Mouse (Mus musculus): ENCODE data around the gene R3hdm2. TPM values are rescaled to one million over a fixed set of nuclear protein-coding genes. Genes with fewer than 3 reads are reported as not detected.

Gene R3hdm2
- polyA plus RNA-seq, 1 experiment from 2014 or later = 36.1 TPM

DNA sequence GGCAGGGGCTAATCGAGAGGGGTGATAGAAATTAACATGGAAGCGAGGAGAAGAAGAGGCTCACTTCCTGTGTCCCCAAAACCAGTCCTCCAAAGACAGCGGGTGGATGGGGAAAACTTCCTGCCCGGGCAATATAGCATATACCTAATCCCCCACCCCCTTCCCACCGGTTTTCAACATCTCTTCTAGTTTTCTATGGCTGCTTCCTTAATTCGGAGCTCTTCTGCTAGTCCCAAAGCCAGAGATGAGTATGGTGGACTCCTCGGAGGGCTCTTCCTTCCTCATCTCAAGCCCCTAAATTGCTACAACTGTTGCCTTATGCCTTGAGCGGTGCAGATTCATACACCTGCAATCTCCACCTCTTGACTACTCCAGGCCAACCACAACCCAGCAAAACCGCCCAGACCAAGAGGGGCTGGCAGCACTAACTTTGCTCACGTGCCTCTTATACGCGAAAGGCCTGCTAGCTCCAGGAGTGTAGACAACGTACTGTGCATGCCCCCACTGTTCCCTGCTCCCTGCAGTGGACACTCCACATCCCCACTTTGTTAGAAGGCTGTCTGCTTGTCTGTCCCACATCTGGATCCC is 134.1 kb downstream of the R3hdm2 start:
- 7% methylated on average over 13 of the region's 13 CpGs for WGBS

DNA sequence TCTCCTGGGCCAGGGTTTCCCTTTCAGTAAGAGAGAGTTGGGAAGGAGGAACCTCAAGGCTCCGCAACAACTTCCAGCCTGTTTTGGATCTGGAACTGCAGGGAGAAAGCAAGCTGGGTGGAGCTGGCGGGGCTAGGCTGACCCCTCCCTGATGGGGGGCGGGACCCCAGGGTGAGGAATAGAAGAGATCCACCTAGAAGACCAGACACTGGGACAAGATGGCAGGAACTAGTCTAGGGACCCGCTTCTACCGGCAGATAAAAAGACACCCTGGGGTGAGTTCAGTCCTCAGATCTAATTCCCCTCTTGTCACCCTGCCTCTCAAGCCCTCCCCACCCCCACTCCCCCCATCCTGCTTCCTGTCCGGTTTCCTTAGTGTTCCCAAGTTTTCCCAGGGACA is 134.6 kb downstream of the R3hdm2 start, which contains the start of gene Ndufa4l2:
TSS of gene Ndufa4l2 (plus strand) at position 204 of the 400 bp plus-strand sequence.
- peaks cover 43% of the 10 kb centered on the region for H3K27me3 ChIP-seq (ENCODE audit: control insufficient read depth, insufficient read depth, low read length)
- H3K27ac ChIP-seq (replicated peaks; ENCODE audit: low read depth, low read length) = no peak within 1 kb of the TSS
- H3K4me1 ChIP-seq (ENCODE audit: control insufficient read depth, insufficient read depth, low read length) = peaks cover 33% of the 10 kb centered on the region
- WGBS = 7% methylated on average over 6 of the region's 6 CpGs
- ATAC-seq (replicated peaks; ENCODE audit: insufficient number of reproducible peaks, low FRiP score, low TSS enrichment, low read depth) = no peak
- no peak for DNase-seq (ENCODE audit: low spot score)
- H3K9me3 ChIP-seq (replicated peaks; ENCODE audit: control insufficient read depth, low read length) = no peaks in the 10 kb centered on the region
- no peak within 1 kb of the TSS for H3K9ac ChIP-seq (replicated peaks; ENCODE audit: low read length)
- no peak within 1 kb of the TSS for H3K4me3 ChIP-seq (ENCODE audit: low read depth, low read length)
- peak within 1 kb of the TSS; percentile 38; the same call in 1 of the 2 replicates for H3K4me2 ChIP-seq (ENCODE audit: low read depth, low read length)
- no peaks in the 10 kb centered on the region; the same call in 1 of the 2 replicates for H3K36me3 ChIP-seq (replicated peaks; ENCODE audit: control insufficient read depth, insufficient read depth, low read depth, low read length)

More for the DNA sequence above, 134.1 kb downstream of the R3hdm2 start:
- Histone ChIP-seq H3K27ac (replicated peaks; ENCODE audit: low read depth, low read length) (no peak overlapping the region), H3K4me3 (ENCODE audit: low read depth, low read length) (no peak overlapping the region), H3K9ac (replicated peaks; ENCODE audit: low read length) (no peak overlapping the region), H3K36me3 (replicated peaks; ENCODE audit: control insufficient read depth, insufficient read depth, low read depth, low read length) (no peaks in the 10 kb centered on the region; the same call in 1 of the 2 replicates), H3K4me1 (ENCODE audit: control insufficient read depth, insufficient read depth, low read length) (peaks cover 38% of the 10 kb centered on the region), H3K4me2 (ENCODE audit: low read depth, low read length) (no peak overlapping the region; the same call in 1 of the 2 replicates), H3K9me3 (replicated peaks; ENCODE audit: control insufficient read depth, low read length) (no peaks in the 10 kb centered on the region), H3K27me3 (ENCODE audit: control insufficient read depth, insufficient read depth, low read length) (peaks cover 48% of the 10 kb centered on the region)
- ATAC-seq (replicated peaks; ENCODE audit: insufficient number of reproducible peaks, low FRiP score, low TSS enrichment, low read depth) = no peak
- DNase-seq (ENCODE audit: low spot score) = no peak

DNA sequence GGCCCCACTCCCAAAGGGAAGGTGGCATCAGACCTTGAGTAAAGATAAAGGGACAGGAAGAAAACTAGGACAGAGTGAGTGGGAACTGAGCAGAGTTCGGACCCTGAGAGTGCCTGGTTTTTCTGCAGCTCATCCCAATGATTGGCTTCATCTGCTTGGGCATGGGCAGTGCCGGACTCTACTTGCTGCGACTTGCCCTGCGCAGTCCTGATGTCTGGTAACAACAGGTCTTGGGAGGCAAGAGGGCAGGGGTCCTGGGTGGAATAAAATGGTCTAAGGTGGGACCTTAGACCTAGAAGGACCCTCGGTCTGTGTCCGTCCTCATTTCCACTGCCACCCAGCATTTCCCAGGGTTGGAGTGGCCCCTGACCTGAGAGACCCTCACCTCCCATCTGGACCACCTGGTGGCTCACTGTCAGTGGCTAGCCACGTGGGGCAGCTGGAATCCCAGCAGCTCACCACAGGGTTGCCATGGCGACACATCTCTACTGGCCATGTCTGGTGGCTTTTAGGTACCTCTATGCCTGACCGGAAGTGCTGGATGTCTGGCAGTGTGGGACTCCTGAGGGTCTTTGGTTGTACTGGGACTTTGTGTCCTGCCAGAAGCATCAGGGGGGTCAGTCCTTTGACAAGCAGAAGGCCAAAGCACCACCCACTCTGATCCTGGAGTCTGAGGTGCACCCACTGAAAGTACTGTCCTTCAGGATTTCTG is 135.3 kb downstream of the R3hdm2 start:
- Histone ChIP-seq H3K36me3 (replicated peaks; ENCODE audit: control insufficient read depth, insufficient read depth, low read depth, low read length) (no peaks in the 10 kb centered on the region; the same call in 1 of the 2 replicates), H3K4me3 (ENCODE audit: low read depth, low read length) (no peak overlapping the region), H3K27ac (replicated peaks; ENCODE audit: low read depth, low read length) (no peak overlapping the region), H3K27me3 (ENCODE audit: control insufficient read depth, insufficient read depth, low read length) (peaks cover 41% of the 10 kb centered on the region), H3K9me3 (replicated peaks; ENCODE audit: control insufficient read depth, low read length) (no peaks in the 10 kb centered on the region), H3K4me2 (ENCODE audit: low read depth, low read length) (no peak overlapping the region), H3K9ac (replicated peaks; ENCODE audit: low read length) (no peak overlapping the region), H3K4me1 (ENCODE audit: control insufficient read depth, insufficient read depth, low read length) (peaks cover 32% of the 10 kb centered on the region)
- ATAC-seq (replicated peaks; ENCODE audit: insufficient number of reproducible peaks, low FRiP score, low TSS enrichment, low read depth) = no peak
- DNase-seq (ENCODE audit: low spot score) = no peak
- WGBS = 29% methylated on average over 9 of the region's 9 CpGs

DNA sequence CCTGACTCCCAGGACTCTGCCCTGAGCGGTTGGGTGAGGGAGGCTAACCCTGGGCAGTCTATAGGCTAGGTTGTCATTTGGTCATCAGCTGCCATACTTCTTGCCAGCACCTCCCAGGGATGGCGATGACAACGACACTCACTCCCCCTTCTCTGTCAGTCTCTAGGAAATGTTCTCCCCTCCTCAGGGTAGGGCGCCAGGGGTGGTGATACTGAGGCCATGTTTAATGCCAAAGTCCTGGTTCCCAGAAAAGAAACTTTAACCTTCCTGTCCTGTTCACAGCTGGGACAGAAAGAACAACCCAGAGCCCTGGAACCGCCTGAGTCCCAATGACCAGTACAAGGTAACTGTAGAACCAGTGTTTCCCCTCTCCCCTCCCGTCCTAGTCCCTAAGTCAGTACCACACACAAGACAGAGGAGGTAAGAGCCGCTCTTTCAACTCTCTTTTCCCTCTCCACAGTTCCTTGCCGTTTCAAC is 135.9 kb downstream of the R3hdm2 start:
- DNase-seq (ENCODE audit: low spot score) (no peak), ATAC-seq (replicated peaks; ENCODE audit: insufficient number of reproducible peaks, low FRiP score, low TSS enrichment, low read depth) (no peak)
- no peak overlapping the region; the same call in 1 of the 2 replicates for H3K4me3 ChIP-seq (ENCODE audit: low read depth, low read length)
- no peaks in the 10 kb centered on the region for H3K9me3 ChIP-seq (replicated peaks; ENCODE audit: control insufficient read depth, low read length)
- 17% methylated on average over 8 of the region's 8 CpGs for WGBS
- H3K9ac ChIP-seq (replicated peaks; ENCODE audit: low read length) = no peak overlapping the region; the same call in 1 of the 2 replicates
- H3K4me2 ChIP-seq (ENCODE audit: low read depth, low read length) = peak overlapping the region; percentile 36; the same call in 1 of the 2 replicates
- H3K36me3 ChIP-seq (replicated peaks; ENCODE audit: control insufficient read depth, insufficient read depth, low read depth, low read length) = no peaks in the 10 kb centered on the region; the same call in 1 of the 2 replicates
- peaks cover 32% of the 10 kb centered on the region for H3K4me1 ChIP-seq (ENCODE audit: control insufficient read depth, insufficient read depth, low read length)
- no peak overlapping the region for H3K27ac ChIP-seq (replicated peaks; ENCODE audit: low read depth, low read length)
- H3K27me3 ChIP-seq (ENCODE audit: control insufficient read depth, insufficient read depth, low read length) = peaks cover 37% of the 10 kb centered on the region

DNA sequence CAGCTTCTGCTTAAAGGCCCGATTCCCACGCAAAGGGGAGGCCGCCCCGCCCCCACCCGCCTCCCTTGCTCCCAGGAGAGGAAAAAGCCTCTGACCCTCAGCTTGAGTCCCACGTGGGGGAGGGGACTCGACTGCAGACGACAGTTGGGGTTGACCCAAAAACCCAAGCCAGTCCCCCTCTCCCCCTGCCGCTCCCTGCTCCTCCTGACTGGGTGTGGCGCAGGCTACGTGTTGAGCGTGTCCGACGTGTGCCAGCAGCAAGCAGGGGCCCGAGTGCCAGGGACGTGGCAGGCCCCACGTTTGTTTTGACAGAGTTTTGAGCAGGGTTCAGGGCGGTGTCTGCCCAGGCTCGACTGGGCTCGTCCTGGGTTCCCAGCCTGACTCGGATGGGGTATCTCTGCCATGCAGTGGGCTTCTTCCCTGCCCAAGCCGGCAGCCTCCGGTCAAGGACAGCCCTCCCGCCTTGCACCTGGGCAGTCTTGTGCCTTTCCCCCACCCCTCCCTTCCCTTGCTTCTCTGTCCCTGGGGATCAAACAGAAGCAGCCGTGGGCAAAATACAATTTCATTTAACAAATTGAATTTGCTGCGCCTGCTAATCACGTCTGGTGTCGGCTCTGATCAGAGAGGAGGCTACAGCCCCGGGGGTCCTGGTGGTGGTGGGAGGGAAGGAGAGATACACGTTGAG is 136.6 kb downstream of the R3hdm2 start:
- ATAC-seq (replicated peaks; ENCODE audit: insufficient number of reproducible peaks, low FRiP score, low TSS enrichment, low read depth) (no peak), DNase-seq (ENCODE audit: low spot score) (no peak)
- Histone ChIP-seq H3K4me3 (ENCODE audit: low read depth, low read length) (peak overlapping the region; percentile 25), H3K27me3 (ENCODE audit: control insufficient read depth, insufficient read depth, low read length) (peaks cover 34% of the 10 kb centered on the region), H3K9ac (replicated peaks; ENCODE audit: low read length) (peak overlapping the region; percentile 40; the same call in 1 of the 2 replicates), H3K4me2 (ENCODE audit: low read depth, low read length) (peak overlapping the region; percentile 36), H3K36me3 (replicated peaks; ENCODE audit: control insufficient read depth, insufficient read depth, low read depth, low read length) (no peaks in the 10 kb centered on the region; the same call in 1 of the 2 replicates), H3K4me1 (ENCODE audit: control insufficient read depth, insufficient read depth, low read length) (peaks cover 31% of the 10 kb centered on the region), H3K9me3 (replicated peaks; ENCODE audit: control insufficient read depth, low read length) (no peaks in the 10 kb centered on the region), H3K27ac (replicated peaks; ENCODE audit: low read depth, low read length) (no peak overlapping the region)
- WGBS = 7% methylated on average over 29 of the region's 30 CpGs

DNA sequence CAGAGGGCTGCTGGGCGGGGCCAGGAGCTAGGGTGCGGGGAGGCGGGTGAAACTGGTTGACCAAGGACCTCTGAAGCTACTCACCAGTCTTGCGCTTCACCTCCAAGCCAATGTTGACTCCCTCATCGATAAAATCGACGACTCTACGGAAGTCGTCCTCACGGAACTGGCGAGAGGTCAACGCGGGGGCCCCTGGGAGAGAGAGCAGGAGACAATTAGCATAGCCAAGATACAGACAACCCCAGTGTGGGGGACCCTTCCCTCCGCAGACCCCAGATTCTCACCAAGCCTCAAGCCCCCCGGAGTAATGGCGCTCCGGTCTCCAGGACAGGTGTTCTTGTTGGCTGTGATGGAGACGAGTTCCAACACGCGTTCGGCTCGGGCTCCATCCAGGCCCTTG is 137.8 kb downstream of the R3hdm2 start:
- peaks cover 29% of the 10 kb centered on the region for H3K4me1 ChIP-seq (ENCODE audit: control insufficient read depth, insufficient read depth, low read length)
- H3K4me2 ChIP-seq (ENCODE audit: low read depth, low read length) = no peak overlapping the region
- H3K27ac ChIP-seq (replicated peaks; ENCODE audit: low read depth, low read length) = no peak overlapping the region
- H3K27me3 ChIP-seq (ENCODE audit: control insufficient read depth, insufficient read depth, low read length) = peaks cover 29% of the 10 kb centered on the region
- 91% methylated on average over 22 of the region's 22 CpGs for WGBS
- H3K36me3 ChIP-seq (replicated peaks; ENCODE audit: control insufficient read depth, insufficient read depth, low read depth, low read length) = no peaks in the 10 kb centered on the region; the same call in 1 of the 2 replicates
- H3K9ac ChIP-seq (replicated peaks; ENCODE audit: low read length) = no peak overlapping the region
- ATAC-seq (replicated peaks; ENCODE audit: insufficient number of reproducible peaks, low FRiP score, low TSS enrichment, low read depth) = no peak
- H3K4me3 ChIP-seq (ENCODE audit: low read depth, low read length) = no peak overlapping the region
- no peaks in the 10 kb centered on the region for H3K9me3 ChIP-seq (replicated peaks; ENCODE audit: control insufficient read depth, low read length)
- DNase-seq (ENCODE audit: low spot score) = no peak

DNA sequence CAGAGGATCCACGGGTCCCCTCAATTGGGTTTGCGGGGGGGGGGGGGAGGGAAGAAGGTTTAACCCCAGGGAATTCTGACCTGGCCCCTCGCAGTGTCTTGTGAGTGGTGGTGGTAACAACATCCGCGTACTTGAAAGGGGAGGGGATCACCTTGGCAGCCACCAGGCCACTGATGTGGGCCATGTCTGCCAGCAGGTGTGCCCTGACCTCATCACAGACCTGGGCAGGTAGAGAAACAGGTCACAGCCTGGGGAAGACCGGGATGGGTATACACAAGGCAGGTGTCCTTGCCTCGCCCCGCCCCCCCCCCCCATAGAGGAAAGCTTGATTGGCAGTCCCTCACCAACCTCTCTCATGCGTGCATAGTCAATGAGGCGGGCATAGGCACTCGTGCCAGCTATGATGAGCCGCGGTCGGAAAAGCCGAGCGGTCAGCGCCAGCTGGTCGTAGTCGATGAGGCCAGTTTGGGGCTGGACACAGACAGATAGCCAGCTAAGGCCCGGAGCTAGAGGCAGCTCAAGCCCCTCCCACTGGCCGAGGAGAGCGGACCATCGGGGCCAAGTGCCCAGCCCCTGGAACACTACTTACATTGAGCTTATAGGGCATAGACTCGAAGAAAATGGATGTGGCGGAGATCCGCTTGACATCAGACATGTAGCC is 139.0 kb downstream of the R3hdm2 start:
- Histone ChIP-seq H3K4me1 (ENCODE audit: control insufficient read depth, insufficient read depth, low read length) (peaks cover 19% of the 10 kb centered on the region), H3K36me3 (replicated peaks; ENCODE audit: control insufficient read depth, insufficient read depth, low read depth, low read length) (no peaks in the 10 kb centered on the region; the same call in 1 of the 2 replicates), H3K9ac (replicated peaks; ENCODE audit: low read length) (no peak overlapping the region), H3K27ac (replicated peaks; ENCODE audit: low read depth, low read length) (no peak overlapping the region), H3K27me3 (ENCODE audit: control insufficient read depth, insufficient read depth, low read length) (peaks cover 20% of the 10 kb centered on the region), H3K4me3 (ENCODE audit: low read depth, low read length) (no peak overlapping the region), H3K4me2 (ENCODE audit: low read depth, low read length) (no peak overlapping the region), H3K9me3 (replicated peaks; ENCODE audit: control insufficient read depth, low read length) (no peaks in the 10 kb centered on the region)
- 90% methylated on average over 26 of the region's 26 CpGs for WGBS
- DNase-seq (ENCODE audit: low spot score) (no peak), ATAC-seq (replicated peaks; ENCODE audit: insufficient number of reproducible peaks, low FRiP score, low TSS enrichment, low read depth) (no peak)

Measured in embryonic facial prominence, embryonic 11.5 days (tissue).